Mouse (Mus musculus): Measurements from ENCODE around the gene Traf1. TPM values are rescaled to one million over a fixed set of nuclear protein-coding genes. Genes with fewer than 3 reads are reported as not detected.

Traf1 gene
- polyA plus RNA-seq (2017; shearing (Covaris generic)) = 100 to 1,000 TPM; 305 to 432 TPM

DNA sequence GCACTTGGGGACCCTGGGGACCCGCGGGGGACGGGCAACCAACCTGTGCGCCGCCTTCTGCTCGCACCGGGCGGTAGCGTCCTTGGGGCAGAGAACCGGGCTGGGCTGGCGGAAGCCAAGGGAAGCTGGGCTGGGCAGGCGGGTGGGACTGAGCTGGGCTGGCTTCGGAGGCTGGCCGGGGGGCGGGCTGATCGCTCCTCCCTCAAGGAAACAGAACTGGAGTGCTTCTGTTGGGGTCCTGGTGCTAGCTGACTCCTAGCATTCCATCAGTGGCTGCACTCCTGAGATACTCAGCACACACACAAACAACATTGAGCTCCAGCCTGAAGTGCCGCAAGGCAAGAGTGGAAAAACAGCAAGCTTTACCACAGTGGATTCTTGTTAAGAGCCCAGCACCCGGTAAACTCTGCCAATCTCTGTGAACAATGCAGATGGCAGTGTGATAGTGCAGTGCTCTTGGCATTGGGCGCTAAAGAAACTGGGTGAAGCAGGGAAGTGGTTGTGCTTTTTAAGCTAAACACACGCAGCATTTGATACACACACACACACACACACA lies at the start of gene Traf1:
TSS of gene Traf1 (minus strand) at position 292 of the 556 bp plus-strand sequence.

DNA sequence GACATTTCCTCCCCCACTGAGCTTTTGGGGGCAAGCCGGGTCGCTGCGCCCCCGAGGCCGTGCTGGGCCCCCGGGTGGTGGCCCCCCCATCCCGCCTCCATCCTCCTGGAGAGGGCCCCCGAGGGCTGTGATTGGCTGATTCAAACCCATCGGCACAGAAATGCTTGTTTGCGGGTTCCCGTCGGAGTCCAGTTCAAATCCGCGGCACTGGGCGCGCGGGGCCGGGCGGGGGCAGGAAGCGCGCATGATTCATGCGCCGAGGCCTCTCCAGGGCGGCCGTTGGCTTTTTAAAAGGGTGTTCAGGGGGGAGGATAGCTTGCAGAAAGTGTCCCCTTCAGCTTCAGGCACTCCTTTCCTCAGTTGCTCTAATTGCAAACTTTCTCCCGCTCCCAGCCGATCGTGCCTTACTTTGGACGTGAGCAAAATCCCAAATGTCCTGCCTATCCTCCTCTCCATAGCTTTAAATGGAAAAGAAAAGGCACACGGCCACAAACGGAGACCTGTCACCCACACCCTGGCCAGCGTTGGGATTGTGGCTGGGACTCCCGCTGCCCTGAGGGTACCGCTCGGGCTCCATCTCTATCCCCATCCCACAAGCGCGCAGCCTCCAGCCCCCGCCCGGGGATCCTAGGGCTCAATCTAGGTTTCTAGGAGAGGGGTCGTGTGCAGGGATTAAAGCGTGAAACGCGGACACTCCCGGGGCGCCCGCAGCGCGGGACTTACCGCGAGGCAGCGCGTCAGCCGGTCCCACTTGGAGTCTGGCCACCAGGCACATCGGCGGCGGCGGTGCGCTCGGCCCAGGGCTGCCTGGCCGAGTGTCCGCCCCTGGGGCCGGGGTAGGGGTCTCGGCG lies 48.1 kb downstream of the Traf1 start, which contains the start of gene Phf19:
TSS of gene Phf19 (minus strand) at position 809 of the 851 bp plus-strand sequence.

Other genes starting within 250 kb of the Traf1 start
- 100 to 1,000 TPM in 1 of 2 experiments, 10 to 100 TPM in 1; 90.8 to 106 TPM for gene Gapvd1, start 206.5 kb downstream of the Traf1 start, polyA plus RNA-seq (2017; shearing (Covaris generic))
- 100 to 1,000 TPM; 527 to 549 TPM for gene Hspa5, start 189.8 kb downstream of the Traf1 start, polyA plus RNA-seq (2017; shearing (Covaris generic))
- gene Rabepk, start 161.9 kb downstream of the Traf1 start, polyA plus RNA-seq (2017; shearing (Covaris generic)) = 10 to 100 TPM; 39.0 to 45.3 TPM
- gene Fbxw2, start 135.5 kb downstream of the Traf1 start, polyA plus RNA-seq (2017; shearing (Covaris generic)) = 100 to 1,000 TPM; 142 to 154 TPM
- gene Gm34653, start 128.8 kb downstream of the Traf1 start, polyA plus RNA-seq (2017; shearing (Covaris generic)) = under 1 TPM; 0.18 to 0.33 TPM
- under 1 TPM in 1 of 2 experiments, not detected in 1; 0.29 TPM for gene Cutal, start 87.4 kb downstream of the Traf1 start, polyA plus RNA-seq (2017; shearing (Covaris generic))
- 100 to 1,000 TPM in 1 of 2 experiments, 10 to 100 TPM in 1; 97.6 to 110 TPM for gene Psmd5, start 86.8 kb downstream of the Traf1 start, polyA plus RNA-seq (2017; shearing (Covaris generic))
- gene Phf19, start 47.7 kb downstream of the Traf1 start, polyA plus RNA-seq (2017; shearing (Covaris generic)) = 1 to 10 TPM; 2.2 to 3.2 TPM
- under 1 TPM; 0.20 to 0.60 TPM for gene Hc, start 99.7 kb upstream of the Traf1 start, polyA plus RNA-seq (2017; shearing (Covaris generic))
- 1 to 10 TPM in 1 of 2 experiments, under 1 TPM in 1; 0.48 to 2.4 TPM for gene AI182371, start 139.8 kb upstream of the Traf1 start, polyA plus RNA-seq (2017; shearing (Covaris generic))
- gene Cntrl, start 147.7 kb upstream of the Traf1 start, polyA plus RNA-seq (2017; shearing (Covaris generic)) = 100 to 1,000 TPM in 1 of 2 experiments, 10 to 100 TPM in 1; 86.2 to 101 TPM
- gene Rab14, start 239.3 kb upstream of the Traf1 start, polyA plus RNA-seq (2017; shearing (Covaris generic)) = 100 to 1,000 TPM; 148 to 163 TPM

Data from inflammation-experienced regulatory T-cells (primary cell).